Mouse (Mus musculus) cerebellum, adult (tissue): ENCODE measurements around the gene Fblim1.
A peak's percentile ranks its signal among the peaks of the same experiment; 100 is the strongest.

Source experiments
- ATAC-seq: cut with Nextera tagmentation; 2 replicates; pipeline ENCODE4 v1.9.2; 2017; ENCODE audit warnings: mild to moderate bottlenecking, moderate library complexity, mixed read lengths; ENCODE audit not compliant: insufficient number of reproducible peaks, low FRiP score, low TSS enrichment

The Fblim1 gene

DNA sequence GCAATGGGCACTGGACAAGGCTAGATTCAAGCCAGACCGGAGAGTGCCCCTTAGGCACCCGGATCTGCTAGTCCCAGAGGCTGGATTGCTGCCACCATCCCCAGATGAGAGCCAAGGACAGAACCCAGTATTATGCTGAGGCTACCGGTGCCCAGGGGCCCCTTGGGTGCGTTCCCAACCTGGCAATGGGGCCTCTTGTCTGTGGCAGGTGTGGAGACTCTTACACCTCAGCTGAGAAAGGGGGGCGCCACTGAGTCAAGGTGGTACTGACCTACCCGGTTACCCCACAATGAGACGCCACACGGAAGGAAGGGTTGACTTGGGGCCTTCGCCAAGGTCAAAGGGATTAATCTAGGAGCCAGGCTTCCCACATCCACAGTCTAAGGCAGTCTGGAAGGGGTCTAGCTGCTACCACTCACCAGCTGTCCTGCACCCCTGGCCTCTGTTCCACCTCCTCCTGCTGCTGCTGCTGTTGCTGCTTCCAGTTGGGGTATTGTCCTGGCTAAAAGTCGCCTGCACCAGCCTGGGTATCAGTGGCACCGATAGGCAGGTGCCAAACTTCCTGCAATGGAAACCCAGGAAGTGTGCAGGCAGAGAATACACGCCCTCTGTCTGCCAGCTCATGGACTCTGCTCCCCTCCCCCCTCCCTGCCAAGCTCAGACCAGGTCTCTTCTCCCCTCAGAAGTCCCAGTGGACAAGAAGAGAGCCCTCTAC lies 4.6 kb downstream of the Fblim1 start:
- ATAC-seq: no peak

DNA sequence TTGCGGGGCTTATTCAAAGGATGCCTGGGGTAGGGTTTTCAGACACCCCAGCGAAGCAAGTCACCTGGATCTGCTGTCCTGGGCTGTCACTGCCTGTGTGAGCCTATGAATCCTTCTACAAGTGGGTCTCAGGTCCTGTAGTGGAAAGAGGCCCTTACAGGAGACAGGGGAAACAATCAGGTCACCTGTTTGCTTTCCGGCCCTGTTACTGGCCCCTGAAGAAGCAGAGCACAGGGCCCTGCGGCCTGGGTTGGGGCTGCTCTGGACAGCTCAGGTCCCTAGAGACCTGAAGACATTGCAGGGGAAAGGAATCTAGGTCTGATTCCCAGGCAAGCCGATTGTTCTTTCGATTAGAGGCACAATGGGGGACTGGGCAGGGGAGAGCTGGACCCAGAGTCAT lies 5.5 kb downstream of the Fblim1 start:
- ATAC-seq: no peak

GRCm38 (mm10) chr4:141599251-141600141 lies 6.4 kb downstream of the Fblim1 start:
- ATAC-seq: no peak

GRCm38 (mm10) chr4:141598894-141599250 lies 7.0 kb downstream of the Fblim1 start:
- no peak for ATAC-seq

- no peak for ATAC-seq
These were observed 7.5 kb downstream of the Fblim1 start for GRCm38 (mm10) chr4:141598199-141598893.

- ATAC-seq: no peak
These were observed 9.1 kb downstream of the Fblim1 start for GRCm38 (mm10) chr4:141596700-141597328.

- no peak for ATAC-seq
These were observed 10.2 kb downstream of the Fblim1 start for GRCm38 (mm10) chr4:141595605-141596268.

DNA sequence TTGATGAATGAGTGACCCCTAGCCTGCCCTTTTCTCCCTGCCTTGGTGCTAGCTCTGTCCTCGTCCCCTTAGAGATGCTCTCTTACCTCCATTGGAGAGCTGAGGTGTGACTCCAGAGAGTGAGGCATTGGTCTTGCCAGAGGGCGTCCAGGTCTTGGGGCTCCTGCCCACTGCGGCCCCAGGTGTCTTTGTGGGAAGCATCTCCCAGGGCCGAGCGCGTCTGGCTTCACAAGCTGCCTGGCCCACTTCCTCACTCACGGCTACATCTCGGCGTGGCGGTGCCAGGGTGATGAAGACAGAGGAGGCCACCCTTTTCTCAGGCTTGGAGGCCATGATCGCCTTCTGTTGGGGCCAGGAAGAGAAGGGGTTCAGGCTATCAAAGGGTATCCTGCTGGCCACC lies 10.8 kb downstream of the Fblim1 start:
- ATAC-seq: no peak

DNA sequence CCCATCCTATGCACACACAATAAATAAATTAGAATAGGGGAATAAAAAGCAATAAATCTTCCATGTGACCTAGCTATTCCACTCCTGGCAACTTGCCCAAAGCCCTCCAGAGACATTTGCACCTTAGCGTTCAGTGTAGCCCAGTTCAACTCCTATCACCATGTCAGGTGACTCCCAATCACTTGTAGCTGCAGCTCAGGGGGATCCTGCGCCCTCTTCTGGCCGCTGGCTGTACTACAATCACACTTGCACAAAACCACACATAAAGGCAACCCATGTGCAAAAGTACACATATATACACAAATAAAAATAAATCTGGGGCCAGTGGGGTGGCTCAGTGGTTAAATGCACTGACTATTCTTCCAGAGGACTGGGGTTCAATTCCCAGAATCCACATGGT lies 14.3 kb downstream of the Fblim1 start:
- no peak for ATAC-seq

- ATAC-seq: no peak
These were observed 22.0 kb downstream of the Fblim1 start for GRCm38 (mm10) chr4:141583919-141584318.

GRCm38 (mm10) chr4:141581051-141581450 lies 24.8 kb downstream of the Fblim1 start:
- no peak for ATAC-seq

- ATAC-seq: no peak
These were observed 27.1 kb downstream of the Fblim1 start for GRCm38 (mm10) chr4:141578833-141579232.

DNA sequence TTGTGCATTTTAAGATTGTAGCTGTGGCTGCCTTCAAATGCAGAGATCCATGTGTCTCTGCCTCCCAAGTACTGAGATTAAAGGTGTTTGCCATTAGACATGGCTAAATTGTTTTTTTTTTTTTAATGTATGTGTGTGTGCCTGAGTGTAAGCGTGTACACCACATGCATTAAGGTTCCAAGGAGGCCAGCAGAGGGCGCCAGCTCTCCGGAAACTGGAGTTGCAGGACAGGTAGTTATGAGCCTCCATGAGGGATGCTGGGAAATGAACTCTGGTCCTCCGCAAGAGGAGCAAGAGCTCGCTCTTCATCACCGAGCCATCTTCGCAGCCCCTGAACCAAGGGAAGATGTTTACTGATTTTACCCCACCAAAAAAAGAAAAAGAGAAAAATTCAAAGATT lies 29.0 kb downstream of the Fblim1 start:
- ATAC-seq: no peak

DNA sequence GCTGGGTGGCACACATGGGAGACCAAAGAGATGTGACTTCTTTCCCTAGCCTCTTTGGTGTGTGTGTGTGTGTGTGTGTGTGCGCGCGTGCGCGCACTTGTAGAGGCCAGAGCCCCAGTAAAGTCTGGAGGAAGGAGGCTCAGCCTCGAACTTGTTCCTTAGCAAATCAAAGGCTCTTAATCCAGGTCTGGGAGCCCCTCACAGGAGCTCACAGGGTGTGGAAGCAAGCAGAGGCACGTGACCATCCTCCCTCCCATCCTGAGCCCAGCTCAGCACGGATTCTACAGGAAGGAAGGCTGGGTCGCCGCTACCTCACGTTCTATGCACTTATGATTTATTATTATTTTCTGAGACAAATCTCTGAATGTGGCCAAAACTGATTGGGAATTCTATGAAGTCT lies 29.5 kb downstream of the Fblim1 start:
- no peak for ATAC-seq

DNA sequence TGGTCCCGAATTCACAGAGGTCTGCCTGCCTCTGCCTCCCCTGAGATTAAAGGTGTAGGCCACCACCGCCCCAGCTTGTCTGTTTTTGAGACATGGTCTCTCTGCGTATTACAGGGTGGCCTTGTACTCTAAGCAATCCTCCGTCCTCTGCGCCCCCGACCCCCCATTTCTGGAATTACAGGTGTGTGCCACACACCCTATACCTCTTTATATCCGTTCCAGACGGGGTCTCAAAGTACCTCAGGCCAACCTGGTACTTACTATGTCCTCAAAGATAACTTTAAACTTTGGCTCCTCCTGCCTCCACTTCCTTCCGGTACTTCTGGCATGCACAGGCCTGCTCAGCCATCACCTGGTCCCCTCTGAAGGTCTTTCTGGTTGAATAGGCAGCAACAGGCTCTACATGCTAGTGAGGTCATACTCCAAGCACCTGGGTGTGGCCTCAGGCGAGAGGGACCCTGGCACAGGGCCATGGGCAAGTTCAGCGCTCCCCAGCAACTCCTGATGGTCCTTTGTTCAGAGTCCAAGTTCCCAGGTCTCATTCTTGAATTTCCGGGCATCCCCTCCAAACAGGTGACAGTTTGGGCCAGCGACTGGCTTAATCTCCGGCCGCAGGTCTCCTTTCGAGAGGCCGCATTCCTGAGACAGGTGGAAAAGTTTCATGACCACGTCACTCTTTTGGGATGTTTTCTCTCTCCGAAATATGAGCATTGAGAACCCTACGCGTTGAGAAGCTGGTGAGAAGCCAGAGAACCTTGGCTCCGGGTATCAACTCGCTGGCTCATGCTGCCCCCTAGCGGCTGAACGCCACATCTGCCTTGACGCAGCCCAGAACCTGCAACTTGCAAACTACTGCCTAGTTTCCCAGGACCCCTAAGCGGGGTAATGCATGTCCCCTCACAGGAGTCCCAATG lies 30.9 kb downstream of the Fblim1 start:
- peak; percentile 10; the same call in 1 of the 2 replicates for ATAC-seq

DNA sequence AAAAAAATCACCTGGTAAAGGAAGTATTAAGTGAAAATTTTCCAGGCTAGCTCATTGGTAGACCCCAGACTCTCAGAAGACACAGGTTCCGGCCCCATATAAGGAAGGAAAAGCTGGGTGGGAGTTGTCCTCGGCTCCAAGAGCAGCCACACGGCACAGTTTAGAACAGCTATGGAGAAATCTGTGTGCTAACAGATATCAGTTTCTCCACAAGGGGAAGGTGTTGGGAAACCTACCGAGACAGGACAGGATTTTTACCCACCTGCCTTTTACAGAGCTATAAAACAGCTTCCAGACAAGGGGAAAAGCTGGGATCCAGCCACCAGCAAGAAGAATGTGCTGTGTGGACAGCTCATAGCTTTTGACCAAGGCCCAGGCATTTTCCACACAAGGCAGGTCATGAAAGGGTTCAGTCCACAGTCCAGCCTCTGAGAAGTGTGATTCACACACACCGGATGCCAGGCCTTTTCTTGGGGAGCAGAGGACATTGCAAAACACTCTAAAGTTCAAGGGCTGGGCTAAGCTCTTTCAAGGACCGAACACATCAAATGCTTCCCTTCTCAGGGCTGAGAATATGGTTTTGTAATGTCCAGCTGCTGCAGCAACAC lies 32.4 kb downstream of the Fblim1 start:
- no peak for ATAC-seq

GRCm38 (mm10) chr4:141572668-141573358 lies 33.1 kb downstream of the Fblim1 start:
- ATAC-seq: no peak

- ATAC-seq: no peak
These were observed 34.0 kb downstream of the Fblim1 start for GRCm38 (mm10) chr4:141571934-141572333.
